Mouse (Mus musculus): ENCODE data around the gene Slc27a5. TPM values are rescaled to one million over a fixed set of nuclear protein-coding genes. Genes with fewer than 3 reads are reported as not detected.

Slc27a5 gene
- total and polyA plus RNA-seq, 3 experiments, result 0.22 TPM; not detected in 2

DNA sequence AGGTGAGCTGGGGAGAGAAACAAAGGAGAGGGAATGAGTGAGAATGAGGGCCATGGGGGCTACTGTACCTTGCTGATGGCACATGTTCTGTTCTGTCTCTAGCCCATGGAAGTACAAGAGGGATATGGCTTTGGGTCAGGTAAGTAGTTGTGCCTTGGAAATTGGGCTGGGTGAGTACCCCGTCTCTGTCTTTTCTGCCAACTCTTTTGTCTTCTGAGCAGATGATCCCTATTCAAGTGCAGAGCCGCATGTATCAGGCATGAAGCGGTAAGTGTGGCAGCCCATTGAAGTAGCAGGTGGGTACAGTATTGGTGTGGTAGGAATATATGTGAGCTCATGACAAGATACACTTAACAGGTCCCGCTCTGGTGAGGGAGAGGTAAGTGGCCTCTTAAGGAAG is 31.0 kb upstream of the Slc27a5 start:
- no peak overlapping the region; the same call in 1 of the 2 replicates for H3K4me3 ChIP-seq (ENCODE audit: low read depth, low read length)
- peaks cover 75% of the 10 kb centered on the region for H3K4me1 ChIP-seq (ENCODE audit: insufficient read depth, low read depth, low read length)
- H3K27me3 ChIP-seq (ENCODE audit: insufficient read depth, low read length), result no peaks in the 10 kb centered on the region
- H3K36me3 ChIP-seq (replicated peaks), result peaks cover 90% of the 10 kb centered on the region
- ATAC-seq (ENCODE audit: extremely low read depth, insufficient number of reproducible peaks, low FRiP score, poor library complexity, severe bottlenecking) (no peak), DNase-seq (ENCODE audit: low spot score) (no peak)
- H3K9me3 ChIP-seq (replicated peaks), result no peaks in the 10 kb centered on the region
- TF ChIP-seq GATA2 (IDR thresholded peaks at IDR 0.05; ENCODE audit: borderline replicate concordance, low read depth, low read length) (no peak), POLR2AphosphoS5 (IDR thresholded peaks at IDR 0.05; ENCODE audit: insufficient replicate concordance, low read depth, low read length) (no peak; the same call in 1 of the 2 replicates), TAL1 (conservative IDR thresholded peaks at IDR 0.05; ENCODE audit: low read depth, low read length) (no peak), CTCF (IDR thresholded peaks at IDR 0.05; ENCODE audit: low read depth, low read length) (no peak), GATA1 (IDR thresholded peaks at IDR 0.05; ENCODE audit: borderline replicate concordance, low read length) (no peak)

DNA sequence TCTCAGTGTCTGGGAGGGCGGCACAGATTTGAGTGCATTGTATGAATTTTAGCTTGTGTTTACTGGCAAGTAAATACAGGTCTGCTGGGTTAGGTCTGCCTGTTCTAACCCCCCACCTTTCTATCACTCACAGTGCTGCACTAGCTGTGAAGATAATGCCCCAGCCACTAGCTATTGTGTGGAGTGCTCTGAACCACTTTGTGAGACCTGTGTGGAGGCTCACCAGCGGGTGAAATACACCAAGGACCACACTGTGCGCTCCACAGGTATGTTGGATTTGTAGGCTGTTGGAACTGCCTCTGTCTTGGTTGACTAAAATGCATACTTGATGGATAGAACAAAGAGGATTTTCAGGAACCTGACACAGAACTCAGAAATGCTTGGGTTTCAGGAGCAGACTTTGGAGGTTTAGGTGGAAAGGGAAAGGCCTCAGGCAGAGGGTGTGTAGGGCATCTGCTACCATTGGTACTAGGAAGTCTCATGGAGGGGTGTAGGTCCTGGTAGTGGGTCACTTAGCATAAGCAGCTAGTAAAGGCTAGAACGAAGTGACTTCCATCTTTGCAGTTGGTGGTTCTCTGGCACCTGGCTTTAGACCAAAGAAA is 27.6 kb upstream of the Slc27a5 start:
- Histone ChIP-seq H3K9me3 (replicated peaks) (no peaks in the 10 kb centered on the region), H3K36me3 (replicated peaks) (peaks cover 56% of the 10 kb centered on the region), H3K27me3 (ENCODE audit: insufficient read depth, low read length) (no peaks in the 10 kb centered on the region), H3K4me3 (ENCODE audit: low read depth, low read length) (peak overlapping the region; percentile 90), H3K4me1 (ENCODE audit: insufficient read depth, low read depth, low read length) (peaks cover 66% of the 10 kb centered on the region)
- DNase-seq (ENCODE audit: low spot score), result no peak
- ATAC-seq (ENCODE audit: extremely low read depth, insufficient number of reproducible peaks, low FRiP score, poor library complexity, severe bottlenecking), result no peak
- TF ChIP-seq TAL1 (conservative IDR thresholded peaks at IDR 0.05; ENCODE audit: low read depth, low read length) (no peak), CTCF (IDR thresholded peaks at IDR 0.05; ENCODE audit: low read depth, low read length) (no peak), GATA1 (IDR thresholded peaks at IDR 0.05; ENCODE audit: borderline replicate concordance, low read length) (no peak), GATA2 (IDR thresholded peaks at IDR 0.05; ENCODE audit: borderline replicate concordance, low read depth, low read length) (no peak), POLR2AphosphoS5 (IDR thresholded peaks at IDR 0.05; ENCODE audit: insufficient replicate concordance, low read depth, low read length) (no peak)

DNA sequence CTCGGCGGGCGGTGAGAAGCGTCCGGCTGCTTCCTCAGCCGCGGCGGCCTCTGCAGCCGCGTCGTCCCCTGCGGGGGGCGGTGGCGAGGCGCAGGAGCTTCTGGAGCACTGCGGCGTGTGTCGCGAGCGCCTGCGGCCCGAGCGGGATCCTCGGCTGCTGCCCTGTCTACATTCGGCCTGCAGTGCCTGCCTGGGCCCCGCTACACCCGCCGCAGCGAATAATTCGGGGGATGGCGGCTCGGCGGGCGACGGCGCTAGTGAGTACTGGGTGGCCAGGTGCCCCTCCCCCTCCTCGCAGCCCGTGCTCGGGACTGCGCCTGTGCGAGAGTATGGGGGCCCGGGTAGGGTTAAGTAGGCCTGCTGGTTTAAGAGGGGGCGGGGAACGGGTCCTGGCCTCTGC is 26.8 kb upstream of the Slc27a5 start:
- H3K36me3 ChIP-seq (replicated peaks), result peaks cover 48% of the 10 kb centered on the region
- ATAC-seq (ENCODE audit: extremely low read depth, insufficient number of reproducible peaks, low FRiP score, poor library complexity, severe bottlenecking) (peak; percentile 42), DNase-seq (ENCODE audit: low spot score) (peak; percentile 83)
- H3K9me3 ChIP-seq (replicated peaks), result no peaks in the 10 kb centered on the region
- H3K4me3 ChIP-seq (ENCODE audit: low read depth, low read length), result peak overlapping the region; percentile 90
- H3K4me1 ChIP-seq (ENCODE audit: insufficient read depth, low read depth, low read length), result peaks cover 58% of the 10 kb centered on the region
- H3K27me3 ChIP-seq (ENCODE audit: insufficient read depth, low read length), result no peaks in the 10 kb centered on the region
- TF ChIP-seq GATA1 (IDR thresholded peaks at IDR 0.05; ENCODE audit: borderline replicate concordance, low read length), result no peak
- TF ChIP-seq POLR2AphosphoS5 (IDR thresholded peaks at IDR 0.05; ENCODE audit: insufficient replicate concordance, low read depth, low read length), result no peak
- TF ChIP-seq CTCF (IDR thresholded peaks at IDR 0.05; ENCODE audit: low read depth, low read length), result no peak
- no peak for TF ChIP-seq TAL1 (conservative IDR thresholded peaks at IDR 0.05; ENCODE audit: low read depth, low read length)
- TF ChIP-seq GATA2 (IDR thresholded peaks at IDR 0.05; ENCODE audit: borderline replicate concordance, low read depth, low read length), result no peak

DNA sequence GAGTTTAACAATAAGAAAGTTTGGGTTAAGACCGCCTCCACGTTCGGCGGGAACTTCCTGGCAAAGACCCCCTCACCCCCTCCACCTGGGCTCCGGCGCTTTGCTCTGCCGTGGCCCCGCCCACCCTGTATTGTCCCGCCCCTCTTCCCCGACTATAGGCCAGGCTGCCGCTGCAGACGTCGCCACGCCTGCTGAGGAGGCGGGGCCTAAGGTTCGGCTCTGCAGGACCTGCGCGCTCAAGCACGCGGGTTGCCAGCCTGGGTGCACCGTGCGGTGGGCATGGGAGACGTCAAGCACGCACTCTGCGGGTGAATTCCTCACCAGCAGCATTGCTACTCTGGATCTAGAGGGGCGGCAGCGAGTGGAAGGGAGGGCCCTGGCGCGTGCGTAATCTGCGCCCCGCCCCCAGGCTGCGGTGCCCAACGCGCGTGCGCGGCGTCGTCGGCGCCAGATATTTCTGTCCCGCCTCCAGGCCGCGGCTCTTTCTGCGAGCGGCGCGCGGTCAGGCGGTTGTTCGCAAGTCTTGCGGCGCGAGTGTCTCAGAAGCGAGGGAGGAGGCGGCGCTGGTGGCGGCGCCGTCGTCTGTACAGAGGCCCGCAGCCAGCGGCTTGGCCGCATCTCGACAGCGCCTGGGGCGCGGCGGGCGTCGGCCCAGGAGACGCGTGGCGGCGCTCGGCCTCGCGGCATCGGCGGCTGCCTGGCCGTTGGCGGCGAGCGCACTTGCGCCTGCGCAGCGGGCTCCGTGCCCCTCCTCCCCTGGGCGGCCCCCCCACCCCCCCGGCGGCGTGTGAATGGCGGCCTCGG is 26.1 kb upstream of the Slc27a5 start:
- Histone ChIP-seq H3K27me3 (ENCODE audit: insufficient read depth, low read length) (no peaks in the 10 kb centered on the region), H3K9me3 (replicated peaks) (no peaks in the 10 kb centered on the region), H3K4me1 (ENCODE audit: insufficient read depth, low read depth, low read length) (peaks cover 52% of the 10 kb centered on the region), H3K36me3 (replicated peaks) (peaks cover 41% of the 10 kb centered on the region), H3K4me3 (ENCODE audit: low read depth, low read length) (peak overlapping the region; percentile 90)
- ATAC-seq (ENCODE audit: extremely low read depth, insufficient number of reproducible peaks, low FRiP score, poor library complexity, severe bottlenecking) (peak; percentile 72), DNase-seq (ENCODE audit: low spot score) (peak; percentile 90)
- TF ChIP-seq GATA2 (IDR thresholded peaks at IDR 0.05; ENCODE audit: borderline replicate concordance, low read depth, low read length) (no peak), POLR2AphosphoS5 (IDR thresholded peaks at IDR 0.05; ENCODE audit: insufficient replicate concordance, low read depth, low read length) (no peak), TAL1 (conservative IDR thresholded peaks at IDR 0.05; ENCODE audit: low read depth, low read length) (no peak)

DNA sequence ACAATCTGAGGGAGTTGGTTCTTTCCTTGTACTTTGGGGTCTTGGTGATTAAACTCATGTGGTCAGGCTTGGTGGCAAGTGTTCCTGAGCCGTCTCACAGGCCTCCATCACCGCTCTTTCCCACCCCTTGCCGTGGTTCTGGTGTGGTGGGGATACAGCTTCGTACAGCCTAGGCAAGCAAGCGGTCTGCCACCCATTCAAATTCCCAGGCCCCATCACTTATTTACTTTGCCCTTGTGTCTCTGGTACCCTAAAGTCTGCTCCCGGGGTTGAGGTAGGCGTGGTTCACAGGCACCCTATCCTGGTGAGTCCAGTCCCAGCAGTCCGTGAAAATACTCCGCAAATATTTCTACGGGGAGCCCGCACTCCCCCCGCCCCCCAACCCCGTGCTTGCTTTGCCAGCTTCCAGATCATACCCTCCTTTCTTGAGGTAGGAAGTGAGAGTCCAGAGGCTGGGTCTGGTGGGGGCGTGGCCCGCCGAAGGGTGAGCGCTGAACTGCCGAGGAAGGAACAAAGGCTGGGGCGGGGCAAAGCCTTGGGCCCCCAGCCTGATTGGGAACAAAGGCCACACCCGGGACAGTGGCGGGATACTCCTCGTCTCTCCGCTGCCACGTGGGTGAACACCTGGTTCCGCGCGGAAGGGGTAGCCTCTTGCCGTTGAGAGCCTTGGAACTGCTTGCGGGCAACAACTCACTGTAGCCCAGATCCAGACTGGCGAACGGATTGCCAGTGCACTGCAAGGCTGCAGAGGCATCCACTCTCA is 25.0 kb upstream of the Slc27a5 start:
- ATAC-seq (ENCODE audit: extremely low read depth, insufficient number of reproducible peaks, low FRiP score, poor library complexity, severe bottlenecking) (peak; percentile 68), DNase-seq (ENCODE audit: low spot score) (peak; percentile 83)
- TF ChIP-seq TAL1 (conservative IDR thresholded peaks at IDR 0.05; ENCODE audit: low read depth, low read length) (no peak), GATA1 (IDR thresholded peaks at IDR 0.05; ENCODE audit: borderline replicate concordance, low read length) (no peak), GATA2 (IDR thresholded peaks at IDR 0.05; ENCODE audit: borderline replicate concordance, low read depth, low read length) (no peak), CTCF (IDR thresholded peaks at IDR 0.05; ENCODE audit: low read depth, low read length) (no peak), POLR2AphosphoS5 (IDR thresholded peaks at IDR 0.05; ENCODE audit: insufficient replicate concordance, low read depth, low read length) (no peak)
- H3K9me3 ChIP-seq (replicated peaks), result no peaks in the 10 kb centered on the region
- peaks cover 4% of the 10 kb centered on the region for H3K27me3 ChIP-seq (ENCODE audit: insufficient read depth, low read length)
- peaks cover 41% of the 10 kb centered on the region for H3K4me1 ChIP-seq (ENCODE audit: insufficient read depth, low read depth, low read length)
- H3K36me3 ChIP-seq (replicated peaks), result peaks cover 30% of the 10 kb centered on the region
- H3K4me3 ChIP-seq (ENCODE audit: low read depth, low read length), result peak overlapping the region; percentile 70; the same call in 1 of the 2 replicates

DNA sequence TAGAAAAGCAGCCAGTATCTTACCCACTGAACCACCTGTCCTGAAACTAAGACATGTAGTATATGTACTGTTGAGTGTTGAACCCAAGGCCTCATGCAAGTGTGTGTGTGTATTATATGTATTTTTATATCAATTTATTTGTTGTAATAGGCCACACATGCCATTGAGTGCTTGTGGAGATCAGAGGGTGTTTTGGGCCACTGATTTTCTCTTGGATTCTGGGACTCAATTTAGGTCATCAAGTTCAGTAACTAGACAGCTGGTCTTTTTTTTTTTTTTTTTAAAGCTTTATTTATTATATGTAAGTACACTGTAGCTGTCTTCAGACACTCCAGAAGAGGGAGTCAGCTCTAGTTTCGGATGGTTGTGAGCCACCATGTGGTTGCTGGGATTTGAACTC is 17.2 kb upstream of the Slc27a5 start:
- H3K4me1 ChIP-seq (ENCODE audit: insufficient read depth, low read depth, low read length), result peaks cover 12% of the 10 kb centered on the region
- DNase-seq (ENCODE audit: low spot score) (no peak), ATAC-seq (ENCODE audit: extremely low read depth, insufficient number of reproducible peaks, low FRiP score, poor library complexity, severe bottlenecking) (no peak)
- no peaks in the 10 kb centered on the region for H3K9me3 ChIP-seq (replicated peaks)
- H3K27me3 ChIP-seq (ENCODE audit: insufficient read depth, low read length), result peaks cover 23% of the 10 kb centered on the region
- TF ChIP-seq GATA1 (IDR thresholded peaks at IDR 0.05; ENCODE audit: borderline replicate concordance, low read length) (no peak), TAL1 (conservative IDR thresholded peaks at IDR 0.05; ENCODE audit: low read depth, low read length) (no peak), CTCF (IDR thresholded peaks at IDR 0.05; ENCODE audit: low read depth, low read length) (no peak), POLR2AphosphoS5 (IDR thresholded peaks at IDR 0.05; ENCODE audit: insufficient replicate concordance, low read depth, low read length) (no peak), GATA2 (IDR thresholded peaks at IDR 0.05; ENCODE audit: borderline replicate concordance, low read depth, low read length) (no peak)
- no peaks in the 10 kb centered on the region for H3K36me3 ChIP-seq (replicated peaks)
- no peak overlapping the region for H3K4me3 ChIP-seq (ENCODE audit: low read depth, low read length)

Measured in G1E (cell line).